Mouse (Mus musculus) MEL (cell line): ENCODE data around the gene Farp1.

ENCODE experiments used
- CHD2 ChIP-seq: IDR thresholded peaks from 2 replicates; pipeline ENCODE4 v1.6.1; 2011; ENCODE audit warnings: low read length, improper control_type of control experiment
- CTCF ChIP-seq, 3 experiments: IDR thresholded peaks in 2 of 3; conservative IDR thresholded peaks in 1 of 3; 2 replicates each; pipeline ENCODE4 v1.5.1; 2011 to 2012; ENCODE audit warnings: low read length in 3 of 3, low read depth in 2 of 3, mild to moderate bottlenecking in 2 of 3, improper control_type of control experiment in 1 of 3, inconsistent platforms in 1 of 3, mixed read lengths in 1 of 3, moderate library complexity in 1 of 3; ENCODE audit not compliant: control insufficient read depth in 1 of 3, insufficient read depth in 1 of 3, poor library complexity in 1 of 3, severe bottlenecking in 1 of 3
- EP300 ChIP-seq, 2 experiments: IDR thresholded peaks; 2 replicates each; pipeline ENCODE4 v1.6.1; 2011; ENCODE audit warnings: improper control_type of control experiment in 2 of 2, low read length in 2 of 2, low read depth in 1 of 2, mild to moderate bottlenecking in 1 of 2
- ETS1 ChIP-seq: IDR thresholded peaks from 2 replicates; pipeline ENCODE4 v1.6.1; 2012; ENCODE audit warnings: low read depth, mild to moderate bottlenecking, inconsistent platforms, low read length, improper control_type of control experiment, moderate library complexity
- JUND ChIP-seq: IDR thresholded peaks from 2 replicates; pipeline ENCODE4 v1.6.1; 2011; ENCODE audit warnings: low read depth, mild to moderate bottlenecking, improper control_type of control experiment, low read length
- POLR2A ChIP-seq, 2 experiments: IDR thresholded peaks; 2 replicates each; pipeline ENCODE4 v1.6.1; 2011 to 2012; ENCODE audit warnings: low read length in 2 of 2, mild to moderate bottlenecking in 2 of 2, control low read depth in 1 of 2, improper control_type of control experiment in 1 of 2, low read depth in 1 of 2, moderate library complexity in 1 of 2; ENCODE audit not compliant: control insufficient read depth in 1 of 2, insufficient read depth in 1 of 2, poor library complexity in 1 of 2
- POLR2AphosphoS5 ChIP-seq: IDR thresholded peaks from 2 replicates; pipeline ENCODE4 v1.6.1; 2012; ENCODE audit warnings: low read depth, borderline replicate concordance, mild to moderate bottlenecking, inconsistent platforms, low read length, moderate library complexity, mixed read lengths
- SIN3A ChIP-seq: IDR thresholded peaks from 2 replicates; pipeline ENCODE4 v1.6.1; 2012; ENCODE audit warnings: low read length, improper control_type of control experiment, inconsistent platforms
- SMC3 ChIP-seq: IDR thresholded peaks from 2 replicates; pipeline ENCODE4 v1.6.1; 2011; ENCODE audit warnings: low read depth, low read length, improper control_type of control experiment
- TAL1 ChIP-seq: IDR thresholded peaks from 2 replicates; pipeline ENCODE4 v1.6.1; 2012; ENCODE audit warnings: mild to moderate bottlenecking, inconsistent platforms, low read length, moderate library complexity, mixed read lengths
- TBP ChIP-seq: IDR thresholded peaks from 2 replicates; pipeline ENCODE4 v1.8.0; 2011; ENCODE audit warnings: low read depth, low read length, improper control_type of control experiment
- TCF12 ChIP-seq: IDR thresholded peaks from 2 replicates; pipeline ENCODE4 v1.6.1; 2014; ENCODE audit warnings: low read depth, mild to moderate bottlenecking, inconsistent platforms, low read length, improper control_type of control experiment, moderate library complexity
- USF1 ChIP-seq: IDR thresholded peaks from 2 replicates; pipeline ENCODE4 v1.6.1; 2014; ENCODE audit warnings: low read depth, mild to moderate bottlenecking, inconsistent platforms, low read length, improper control_type of control experiment, moderate library complexity
- ZKSCAN1 ChIP-seq: IDR thresholded peaks from 2 replicates; pipeline ENCODE4 v1.6.1; 2012; ENCODE audit warnings: low read depth, mild to moderate bottlenecking, inconsistent platforms, low read length, improper control_type of control experiment, moderate library complexity

GRCm38 (mm10) chr14:121015114-121015690 lies 19.8 kb upstream of the Farp1 start:
- TF ChIP-seq CHD2 (no peak), CTCF (IDR thresholded peaks at IDR 0.05 in 2 of 3, conservative IDR thresholded peaks at IDR 0.05 in 1 of 3; ENCODE audit: control insufficient read depth in 1 of 3, insufficient read depth in 1 of 3, low read depth in 2 of 3, low read length in 3 of 3, poor library complexity in 1 of 3, severe bottlenecking in 1 of 3) (no peak), TAL1 (no peak), TCF12 (no peak), POLR2A (IDR thresholded peaks at IDR 0.05; ENCODE audit: control insufficient read depth in 1 of 2, insufficient read depth in 1 of 2, low read depth in 1 of 2, low read length in 2 of 2, poor library complexity in 1 of 2) (no peak), ZKSCAN1 (no peak), EP300 (IDR thresholded peaks at IDR 0.05; ENCODE audit: low read depth in 1 of 2, low read length in 2 of 2) (no peak), SMC3 (no peak), USF1 (no peak), POLR2AphosphoS5 (no peak), ETS1 (no peak), TBP (no peak), JUND (no peak), SIN3A (no peak)
